Mouse (Mus musculus): Measurements from ENCODE around the gene Sync. TPM values are rescaled to one million over a fixed set of nuclear protein-coding genes. Genes with fewer than 3 reads are reported as not detected.

The Sync gene
- total and polyA plus RNA-seq, 3 experiments = 0.16 TPM; not detected in 2

- dilution Hi-C loops (cut with MboI; ENCODE audit: extremely low pct_ligation_motif_present, extremely low pct_unique_long_range_greater_than_20kb, low sequenced_read_pairs) = no loop called here
- no peak overlapping the region for H3K27ac ChIP-seq (ENCODE audit: insufficient read depth, low read depth)
These were observed 15.2 kb upstream of the Sync start for GRCm38 (mm10) chr4:129271991-129272755.

GRCm38 (mm10) chr4:129272756-129273046 lies 14.7 kb upstream of the Sync start:
- H3K79me2 ChIP-seq (replicated peaks; ENCODE audit: control insufficient read depth, extremely low read depth, insufficient read depth, poor library complexity, severe bottlenecking) = no peaks in the 10 kb centered on the region
- peaks cover 4 to 9% of the 10 kb centered on the region in 2 experiments; a peak in 2 of 4 replicates for H3K4me1 ChIP-seq (ENCODE audit: control insufficient read depth in 1 of 2, insufficient read depth in 2 of 2)
- no peak for TF ChIP-seq PAX5 (IDR thresholded peaks at IDR 0.05; ENCODE audit: low read length)
- TF ChIP-seq CTCF (conservative IDR thresholded peaks at IDR 0.05 in 1 of 2, IDR thresholded peaks at IDR 0.05 in 1 of 2; ENCODE audit: low read depth in 2 of 2, low read length in 2 of 2) = peak in 1 of 2 experiments; percentile 30; a peak in 2 of 4 replicates
- TF ChIP-seq NRF1 (IDR thresholded peaks at IDR 0.05; ENCODE audit: low read depth, low read length) = 0 out of 2 replicates have a peak, but pooled peaks have one; percentile 3
- TF ChIP-seq ELF1 (IDR thresholded peaks at IDR 0.05; ENCODE audit: low read depth, low read length) = no peak
- TF ChIP-seq JUN (IDR thresholded peaks at IDR 0.05; ENCODE audit: insufficient read depth, low read depth, low read length) = no peak

More at GRCm38 (mm10) chr4:129271991-129272755, 15.2 kb upstream of the Sync start:
- Histone ChIP-seq H3K9ac (ENCODE audit: insufficient read depth, low read depth) (no peak overlapping the region), H3K4me3 (replicated peaks in 1 of 3; ENCODE audit: low read depth in 2 of 3, low read length in 2 of 3, poor library complexity in 1 of 3) (peak overlapping the region; percentile 22 to 37 (median 34)), H3K27me3 (replicated peaks) (no peaks in the 10 kb centered on the region), H3K36me3 (replicated peaks in 1 of 2; ENCODE audit: control insufficient read depth in 1 of 2, insufficient read depth in 1 of 2, low read length in 1 of 2) (no peaks in the 10 kb centered on the region), H3K4me1 (ENCODE audit: control insufficient read depth in 1 of 2, insufficient read depth in 2 of 2) (peaks cover 4 to 9% of the 10 kb centered on the region in 2 experiments; a peak in 2 of 4 replicates), H3K79me2 (replicated peaks; ENCODE audit: control insufficient read depth, extremely low read depth, insufficient read depth, poor library complexity, severe bottlenecking) (no peaks in the 10 kb centered on the region), H3K9me3 (replicated peaks; ENCODE audit: low read length) (no peaks in the 10 kb centered on the region), H3K4me2 (ENCODE audit: insufficient read depth, low read depth, poor library complexity, severe bottlenecking) (peak overlapping the region; percentile 69)
- peak; percentile 75 for DNase-seq (ENCODE audit: extremely low read depth)
- peak; percentile 24; the same call in 1 of the 2 replicates for TF ChIP-seq TCF12 (IDR thresholded peaks at IDR 0.05; ENCODE audit: low read depth, low read length)
- TF ChIP-seq MXI1 (IDR thresholded peaks at IDR 0.05; ENCODE audit: low read depth, low read length) = 0 out of 2 replicates have a peak, but pooled peaks have one; percentile 54
- no peak for TF ChIP-seq CHD2 (IDR thresholded peaks at IDR 0.05; ENCODE audit: low read length)
- no peak for TF ChIP-seq GABPA (IDR thresholded peaks at IDR 0.05; ENCODE audit: insufficient replicate concordance, low read depth, low read length)
- no peak for TF ChIP-seq ETS1 (conservative IDR thresholded peaks at IDR 0.05; ENCODE audit: low read depth, low read length)
- 0 out of 2 replicates have a peak, but pooled peaks have one; percentile 42 for TF ChIP-seq ZMIZ1 (IDR thresholded peaks at IDR 0.05; ENCODE audit: low read depth, low read length)
- peak; percentile 48 for TF ChIP-seq ZNF384 (IDR thresholded peaks at IDR 0.05; ENCODE audit: low read depth, low read length)
- TF ChIP-seq KAT2A (IDR thresholded peaks at IDR 0.05; ENCODE audit: insufficient replicate concordance, low read length) = no peak
- TF ChIP-seq NRF1 (IDR thresholded peaks at IDR 0.05; ENCODE audit: low read depth, low read length) = 0 out of 2 replicates have a peak, but pooled peaks have one; percentile 23
- 0 out of 2 replicates have a peak, but pooled peaks have one; percentile 53 for TF ChIP-seq NELFE (IDR thresholded peaks at IDR 0.05; ENCODE audit: low read depth, low read length)
- peak; percentile 46; the same call in 1 of the 2 replicates for TF ChIP-seq HCFC1 (IDR thresholded peaks at IDR 0.05; ENCODE audit: low read depth, low read length)
- TF ChIP-seq SIN3A (IDR thresholded peaks at IDR 0.05; ENCODE audit: low read length) = peak; percentile 62; the same call in 1 of the 2 replicates
- no peak for TF ChIP-seq MEF2A (IDR thresholded peaks at IDR 0.05; ENCODE audit: borderline replicate concordance, low read depth, low read length)
- TF ChIP-seq POLR2A (IDR thresholded peaks at IDR 0.05; ENCODE audit: low read depth, low read length) = peak; percentile 66
- TF ChIP-seq ELF1 (IDR thresholded peaks at IDR 0.05; ENCODE audit: low read depth, low read length) = 0 out of 2 replicates have a peak, but pooled peaks have one; percentile 10
- peak; percentile 49; the same call in 1 of the 2 replicates for TF ChIP-seq MAZ (IDR thresholded peaks at IDR 0.05; ENCODE audit: low read depth, low read length)
- in situ Hi-C loops (cut with MboI; ENCODE audit: low pct_ligation_motif_present, low pct_unique_long_range_greater_than_20kb, low sequenced_read_pairs) = no loop called here

More at GRCm38 (mm10) chr4:129272756-129273046, 14.7 kb upstream of the Sync start:
- dilution Hi-C loops (cut with MboI; ENCODE audit: extremely low pct_ligation_motif_present, extremely low pct_unique_long_range_greater_than_20kb, low sequenced_read_pairs) (no loop called here), in situ Hi-C loops (cut with MboI; ENCODE audit: low pct_ligation_motif_present, low pct_unique_long_range_greater_than_20kb, low sequenced_read_pairs) (no loop called here)
- Histone ChIP-seq H3K9me3 (replicated peaks; ENCODE audit: low read length) (no peaks in the 10 kb centered on the region), H3K4me2 (ENCODE audit: insufficient read depth, low read depth, poor library complexity, severe bottlenecking) (no peak overlapping the region), H3K9ac (ENCODE audit: insufficient read depth, low read depth) (no peak overlapping the region), H3K4me3 (replicated peaks in 1 of 3; ENCODE audit: low read depth in 2 of 3, low read length in 2 of 3, poor library complexity in 1 of 3) (no peak overlapping the region), H3K27ac (ENCODE audit: insufficient read depth, low read depth) (no peak overlapping the region), H3K27me3 (replicated peaks) (no peaks in the 10 kb centered on the region), H3K36me3 (replicated peaks in 1 of 2; ENCODE audit: control insufficient read depth in 1 of 2, insufficient read depth in 1 of 2, low read length in 1 of 2) (no peaks in the 10 kb centered on the region)
- no peak for DNase-seq (ENCODE audit: extremely low read depth)

Measured in CH12.LX (cell line).